Mouse (Mus musculus) hindlimb bud, embryonic 11.5 days (tissue): Measurements from ENCODE around the gene Lamc2.
"Not testable (repeated sequence)": the region's sequence is repeated elsewhere in the genome, so short reads cannot be mapped to it uniquely, and the experiment has no call there.

Experiments
- DNase-seq: peaks from one replicate; pipeline ENCODE4 v3.0.0-alpha.2; 2012; ENCODE audit warnings: low read depth, low spot score; ENCODE audit errors: extremely low spot score

Lamc2 gene

GRCm38 (mm10) chr1:153097017-153097675 is 89.1 kb downstream of the Lamc2 start:
- DNase-seq, result no peak

GRCm38 (mm10) chr1:153095826-153096727 is 90.2 kb downstream of the Lamc2 start:
- no peak for DNase-seq

- DNase-seq, result no peak
These were observed 90.9 kb downstream of the Lamc2 start for GRCm38 (mm10) chr1:153095328-153095727.

- no peak for DNase-seq
These were observed 91.8 kb downstream of the Lamc2 start for GRCm38 (mm10) chr1:153094226-153095076.

GRCm38 (mm10) chr1:153093581-153093980 is 92.7 kb downstream of the Lamc2 start:
- no peak for DNase-seq

- no peak for DNase-seq
These were observed 93.1 kb downstream of the Lamc2 start for GRCm38 (mm10) chr1:153093172-153093571.

GRCm38 (mm10) chr1:153092237-153092975 is 93.8 kb downstream of the Lamc2 start:
- DNase-seq, result no peak

- no peak for DNase-seq
These were observed 94.6 kb downstream of the Lamc2 start for GRCm38 (mm10) chr1:153091438-153092236.

GRCm38 (mm10) chr1:153090807-153091206 is 95.4 kb downstream of the Lamc2 start:
- DNase-seq, result no peak

GRCm38 (mm10) chr1:153090081-153090480 is 96.2 kb downstream of the Lamc2 start:
- no peak for DNase-seq

- DNase-seq, result no peak
These were observed 98.5 kb downstream of the Lamc2 start for GRCm38 (mm10) chr1:153087771-153088170.

- DNase-seq, result no peak
These were observed 101.0 kb downstream of the Lamc2 start for GRCm38 (mm10) chr1:153085198-153085597.

GRCm38 (mm10) chr1:153084191-153084590 is 102.1 kb downstream of the Lamc2 start:
- no peak for DNase-seq

- not testable (repeated sequence) for DNase-seq
These were observed 103.0 kb downstream of the Lamc2 start for GRCm38 (mm10) chr1:153083233-153083632.

- no peak for DNase-seq
These were observed 110.3 kb downstream of the Lamc2 start for GRCm38 (mm10) chr1:153075955-153076354.

GRCm38 (mm10) chr1:153075087-153075736 is 111.0 kb downstream of the Lamc2 start:
- DNase-seq, result no peak

GRCm38 (mm10) chr1:153073441-153073840 is 112.8 kb downstream of the Lamc2 start:
- no peak for DNase-seq
